Comparison of ENCODE assay signal across 19 mouse cellular contexts in genomic region chr12:81852551-81852950, GRCm38 (mm10). TPM values are rescaled to one million over a fixed set of nuclear protein-coding genes. Genes with fewer than 3 reads are reported as not detected.
DNase-seq lines count a peak whose midpoint lies in the region; ATAC-seq and TF ChIP-seq lines count a peak whose summit lies in the region.
"Had no signal": no experiment of that assay in that cellular context is flagged by ENCODE, and none has a peak within 500 bp of the region (broad histone marks: within the 10 kb centered on the region; RNA-seq: fewer than 3 reads in every experiment).

No protein-coding gene starts in this region.

- no peak overlapping the region for H3K9ac ChIP-seq in heart, adult 2 months (ENCODE audit: low read depth, low read length)
- no peak overlapping the region for H3K9ac ChIP-seq in lung, embryonic 14.5 days
- no peak overlapping the region for H3K9ac ChIP-seq in limb, embryonic 15.5 days
- H3K9ac ChIP-seq in liver, postnatal 0 days (replicated peaks), result no peak overlapping the region
- H3K9ac ChIP-seq: limb, embryonic 12.5 days; neural tube, embryonic 12.5 days had no signal

- peak overlapping the region; percentile 9; the same call in 1 of the 2 replicates for H3K27ac ChIP-seq in heart, adult 2 months
- H3K27ac ChIP-seq in lung, embryonic 14.5 days (ENCODE audit: low read depth), result peak overlapping the region; percentile 61
- H3K27ac ChIP-seq in embryonic fibroblast, embryonic 13.5 days (ENCODE audit: insufficient read depth, low read length), result peak overlapping the region; percentile 85
- H3K27ac ChIP-seq in limb, embryonic 15.5 days, result peak overlapping the region; percentile 66
- no peak overlapping the region for H3K27ac ChIP-seq in liver, postnatal 0 days (ENCODE audit: low read depth)
- H3K27ac ChIP-seq: hindbrain, postnatal 0 days; limb, embryonic 12.5 days; neural tube, embryonic 12.5 days had no signal

- H3K4me3 ChIP-seq in heart, adult 2 months, result no peak overlapping the region
- H3K4me3 ChIP-seq in lung, embryonic 14.5 days (ENCODE audit: low read depth, low read length), result no peak overlapping the region
- H3K4me3 ChIP-seq in embryonic fibroblast, embryonic 13.5 days (ENCODE audit: insufficient read depth, low read length), result no peak overlapping the region
- H3K4me3 ChIP-seq in limb, embryonic 15.5 days, result no peak overlapping the region
- H3K4me3 ChIP-seq in liver, postnatal 0 days (ENCODE audit: low read depth, low read length), result no peak overlapping the region
- H3K4me3 ChIP-seq: limb, embryonic 12.5 days; neural tube, embryonic 12.5 days had no signal

- TF ChIP-seq POLR2A in heart, adult 2 months (IDR thresholded peaks at IDR 0.05; ENCODE audit: insufficient read depth, low read depth, low read length), result no peak
- TF ChIP-seq POLR2A in embryonic fibroblast, embryonic 13.5 days (IDR thresholded peaks at IDR 0.05; ENCODE audit: low read depth, low read length), result no peak

- H3K4me1 ChIP-seq in heart, adult 2 months (ENCODE audit: control insufficient read depth, insufficient read depth, low read length), result no peaks in the 10 kb centered on the region; the same call in 1 of the 2 replicates
- H3K4me1 ChIP-seq in lung, embryonic 14.5 days (ENCODE audit: insufficient read depth), result peaks cover 7% of the 10 kb centered on the region; the same call in 1 of the 2 replicates
- peaks cover 6% of the 10 kb centered on the region for H3K4me1 ChIP-seq in embryonic fibroblast, embryonic 13.5 days (ENCODE audit: control insufficient read depth, insufficient read depth, low read length)
- H3K4me1 ChIP-seq in limb, embryonic 15.5 days, result peaks cover 20% of the 10 kb centered on the region
- peaks cover 7% of the 10 kb centered on the region for H3K4me1 ChIP-seq in liver, postnatal 0 days (ENCODE audit: insufficient read depth)
- H3K4me1 ChIP-seq: neural tube, embryonic 12.5 days had no signal

- no peaks in the 10 kb centered on the region for H3K36me3 ChIP-seq in heart, adult 2 months (ENCODE audit: control insufficient read depth, insufficient read depth, low read length)
- H3K36me3 ChIP-seq in lung, embryonic 14.5 days (ENCODE audit: insufficient read depth), result no peaks in the 10 kb centered on the region
- H3K36me3 ChIP-seq in limb, embryonic 15.5 days, result no peaks in the 10 kb centered on the region
- H3K36me3 ChIP-seq in liver, postnatal 0 days (replicated peaks; ENCODE audit: insufficient read depth, low read length), result no peaks in the 10 kb centered on the region
- H3K36me3 ChIP-seq: limb, embryonic 12.5 days; neural tube, embryonic 12.5 days had no signal

- no peak for TF ChIP-seq EP300 in heart, adult 2 months (IDR thresholded peaks at IDR 0.05; ENCODE audit: insufficient read depth, low read depth, low read length)
- TF ChIP-seq EP300 in liver, postnatal 0 days (IDR thresholded peaks at IDR 0.05; ENCODE audit: low read depth), result no peak

- intact Hi-C loops in heart, adult 2 months (cut with DNase I), result no loop called here
- intact Hi-C loops in heart, postnatal 14 days (cut with DNase I), result no loop called here

- 87% methylated on average over 2 of the region's 2 CpGs for WGBS in heart, adult 2 months
- WGBS in lung, embryonic 14.5 days, result 85% methylated on average over 2 of the region's 2 CpGs
- 57% methylated on average over 2 of the region's 2 CpGs for WGBS in limb, embryonic 15.5 days
- 81% methylated on average over 2 of the region's 2 CpGs for WGBS in liver, postnatal 0 days (ENCODE audit: insufficient replicate concordance)

- ATAC-seq in lung, embryonic 14.5 days (ENCODE audit: insufficient read depth), result no peak
- ATAC-seq in limb, embryonic 15.5 days (ENCODE audit: insufficient number of reproducible peaks, low FRiP score, low TSS enrichment, low read depth), result no peak
- no peak for ATAC-seq in liver, postnatal 0 days
- ATAC-seq: hindbrain, postnatal 0 days had no signal

- no peak for DNase-seq in heart, adult 2 months
- DNase-seq in heart, postnatal 14 days, result no peak
- no peak for DNase-seq in lung, embryonic 14.5 days
- DNase-seq in lung, adult 18-20 months, result no peak
- DNase-seq in liver, postnatal 0 days, result no peak
- DNase-seq in testis, postnatal 14 days (ENCODE audit: low spot score), result no peak
- DNase-seq: adrenal gland, postnatal 14 days; cerebellum, adult 2 months; gastrocnemius, postnatal 14 days; kidney, adult 9 months; kidney, postnatal 36 days; lung, adult 2 months; spleen, adult 18-20 months; thymus, postnatal 4 days had no signal

- no peak for TF ChIP-seq CTCF in heart, adult 2 months (IDR thresholded peaks at IDR 0.05)
- TF ChIP-seq CTCF in lung, embryonic 14.5 days (IDR thresholded peaks at IDR 0.05; ENCODE audit: low read depth), result no peak
- no peak for TF ChIP-seq CTCF in embryonic fibroblast, embryonic 13.5 days (IDR thresholded peaks at IDR 0.05; ENCODE audit: borderline replicate concordance, insufficient read depth, low read length)
- TF ChIP-seq CTCF in liver, postnatal 0 days (IDR thresholded peaks at IDR 0.05; ENCODE audit: low read depth), result no peak

- H3K27me3 ChIP-seq in heart, adult 2 months (ENCODE audit: control insufficient read depth, insufficient read depth, low read length), result no peaks in the 10 kb centered on the region
- no peaks in the 10 kb centered on the region for H3K27me3 ChIP-seq in lung, embryonic 14.5 days (ENCODE audit: insufficient read depth, low read length)
- no peaks in the 10 kb centered on the region for H3K27me3 ChIP-seq in limb, embryonic 15.5 days
- no peaks in the 10 kb centered on the region for H3K27me3 ChIP-seq in liver, postnatal 0 days (ENCODE audit: insufficient read depth, low read length)
- H3K27me3 ChIP-seq: neural tube, embryonic 12.5 days had no signal

- no peaks in the 10 kb centered on the region for H3K9me3 ChIP-seq in lung, embryonic 14.5 days (ENCODE audit: low read depth, low read length)
- H3K9me3 ChIP-seq in limb, embryonic 15.5 days, result no peaks in the 10 kb centered on the region
- H3K9me3 ChIP-seq in liver, postnatal 0 days (ENCODE audit: low read length), result no peaks in the 10 kb centered on the region
- H3K9me3 ChIP-seq: limb, embryonic 12.5 days; neural tube, embryonic 12.5 days had no signal

- no peaks in the 10 kb centered on the region for H3K79me2 ChIP-seq in heart, adult 2 months (replicated peaks; ENCODE audit: control insufficient read depth, insufficient read depth, low read length)

- no peak overlapping the region for H3K4me2 ChIP-seq in lung, embryonic 14.5 days
- no peak overlapping the region for H3K4me2 ChIP-seq in limb, embryonic 15.5 days
- H3K4me2 ChIP-seq in liver, postnatal 0 days (ENCODE audit: low read depth, low read length), result no peak overlapping the region
- H3K4me2 ChIP-seq: limb, embryonic 12.5 days; neural tube, embryonic 12.5 days had no signal

RNA-seq across cellular contexts. Expression of gene Pcnx, which starts 7.3 kb away (rescaled TPM):
- total RNA-seq in heart, adult 2 months (2021), result 10 to 100 TPM; 58.3 to 61.7 TPM
- polyA plus RNA-seq in heart, adult 2 months (2012; rRNA removed), result 25.4 and 42.8 TPM in 2 replicates
- total RNA-seq in heart, postnatal 14 days (2021), result 10 to 100 TPM; 68.0 to 70.0 TPM
- polyA plus RNA-seq in lung, embryonic 14.5 days (2014; fragmentation: Nextera tagmentation; extraction: Ambion mirVana), result 17.4 and 20.7 TPM in 2 replicates
- polyA plus RNA-seq in embryonic fibroblast, embryonic 13.5 days (2011; ENCODE audit: insufficient read length, low read depth, missing spikeins), result 31.7 and 39.1 TPM in 2 replicates
- polyA plus RNA-seq in limb, embryonic 15.5 days (2015; fragmentation: Nextera tagmentation; extraction: Ambion mirVana), result 9.4 and 11.6 TPM in 2 replicates
- polyA plus RNA-seq in liver, postnatal 0 days (2015; fragmentation: Nextera tagmentation; extraction: Ambion mirVana), result 2.4 and 2.7 TPM in 2 replicates
